Mouse (Mus musculus) brain, embryonic 18.5 days (tissue): ENCODE measurements around the gene 4833423E24Rik.

Source experiments
- DNase-seq: peaks from one replicate; pipeline ENCODE4 v3.0.0-alpha.2; 2012; ENCODE audit warnings: low read depth, low spot score

The 4833423E24Rik gene

DNA sequence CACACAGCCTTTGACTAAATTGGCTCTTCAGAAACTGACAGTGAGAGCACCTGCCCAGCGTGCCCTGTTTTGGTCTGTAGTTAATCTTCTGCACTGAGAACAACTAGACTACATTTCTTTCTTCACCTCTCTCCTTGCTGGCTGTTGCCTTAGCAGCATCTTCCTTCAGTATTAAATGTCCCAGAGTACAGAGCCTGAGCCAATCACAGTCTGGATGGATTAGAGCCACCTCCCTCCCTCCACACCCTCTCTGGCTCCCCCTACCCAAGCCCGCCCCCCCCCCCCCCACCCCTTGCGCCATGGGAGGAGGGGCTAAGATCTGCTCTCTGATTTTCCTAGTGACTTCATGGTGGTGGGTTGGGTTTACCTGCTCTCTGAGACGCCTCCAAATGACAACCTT lies at the start of gene 4833423E24Rik:
Gene 4833423E24Rik, minus strand, starts transcription at position 146 of the 400 bp plus-strand sequence.
- DNase-seq, result no peak

DNA sequence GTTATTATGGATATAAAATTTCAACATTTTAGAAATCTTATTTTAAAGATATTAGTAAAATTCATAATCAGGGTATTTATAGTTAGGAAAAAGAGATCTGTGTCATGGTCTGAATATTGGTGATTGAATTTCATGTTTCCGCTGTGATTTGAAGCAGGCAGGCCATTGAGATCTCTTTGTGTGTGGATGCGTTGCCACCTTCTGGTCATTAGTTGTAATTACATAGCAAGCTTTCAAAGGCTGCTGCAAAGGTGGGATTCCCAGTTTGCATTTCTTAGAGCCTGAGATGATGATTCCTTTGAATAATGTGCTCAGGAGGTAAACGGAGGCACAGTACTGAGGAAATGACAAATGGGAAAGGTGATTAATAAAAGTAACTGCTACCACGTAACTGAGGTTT lies 42.4 kb upstream of the 4833423E24Rik start:
- DNase-seq, result peak; percentile 47

DNA sequence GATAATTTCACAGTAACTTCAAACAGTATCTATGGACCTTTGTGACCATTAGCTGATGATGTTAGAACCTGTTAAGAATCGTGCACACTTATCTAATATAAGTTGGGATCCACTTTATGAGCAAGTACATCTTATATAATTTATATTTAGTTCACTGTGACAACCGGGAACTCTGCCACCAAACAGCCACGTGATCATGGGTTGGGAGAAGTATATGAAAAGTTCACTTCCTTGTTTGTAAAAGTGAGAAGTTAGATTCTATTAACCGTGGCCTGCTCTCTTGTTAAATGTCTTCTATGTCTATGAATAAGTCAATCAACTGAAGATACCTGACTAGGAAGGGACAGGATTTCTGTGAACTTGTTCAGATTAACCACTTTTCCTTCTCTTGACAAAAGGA lies 41.4 kb upstream of the 4833423E24Rik start:
- no peak for DNase-seq

DNA sequence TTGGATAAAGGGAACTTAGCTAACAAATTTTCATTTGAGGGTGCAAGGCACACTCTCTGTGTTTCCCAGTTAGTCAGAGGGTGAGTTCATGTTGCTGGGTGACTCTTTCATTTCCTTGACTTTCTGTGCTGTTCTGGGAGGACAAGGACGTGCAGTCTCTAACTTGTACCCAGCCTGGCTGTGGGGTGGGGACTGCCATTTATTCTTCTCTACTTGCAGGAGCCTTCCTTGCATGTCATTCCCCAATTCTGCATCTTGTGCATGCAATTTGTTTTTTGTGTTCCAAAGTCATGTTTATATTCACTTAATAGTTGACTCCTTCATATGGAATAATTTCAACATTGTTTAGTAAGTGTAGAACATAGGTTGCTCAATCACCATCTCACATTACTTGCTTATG lies 36.0 kb upstream of the 4833423E24Rik start:
- DNase-seq, result no peak

DNA sequence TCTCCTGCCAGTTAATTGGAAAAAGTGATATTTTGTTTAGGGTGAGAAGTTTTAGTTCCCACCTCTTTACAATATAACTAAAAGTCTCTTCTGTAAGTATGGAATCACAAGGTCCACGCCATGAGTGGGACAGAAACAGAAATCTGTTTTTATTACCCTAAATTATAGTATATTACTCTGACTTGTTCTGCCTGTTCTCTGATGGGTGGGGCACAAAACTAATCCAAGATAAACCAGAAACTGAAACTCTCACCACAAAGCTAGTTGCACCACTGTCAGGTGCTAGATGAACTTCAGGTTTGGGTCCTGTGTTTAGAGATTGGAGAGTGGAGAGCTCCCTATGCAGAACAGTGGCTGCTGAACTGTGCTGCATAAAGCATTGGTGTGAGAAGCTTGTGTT lies 15.1 kb upstream of the 4833423E24Rik start:
- DNase-seq, result no peak

DNA sequence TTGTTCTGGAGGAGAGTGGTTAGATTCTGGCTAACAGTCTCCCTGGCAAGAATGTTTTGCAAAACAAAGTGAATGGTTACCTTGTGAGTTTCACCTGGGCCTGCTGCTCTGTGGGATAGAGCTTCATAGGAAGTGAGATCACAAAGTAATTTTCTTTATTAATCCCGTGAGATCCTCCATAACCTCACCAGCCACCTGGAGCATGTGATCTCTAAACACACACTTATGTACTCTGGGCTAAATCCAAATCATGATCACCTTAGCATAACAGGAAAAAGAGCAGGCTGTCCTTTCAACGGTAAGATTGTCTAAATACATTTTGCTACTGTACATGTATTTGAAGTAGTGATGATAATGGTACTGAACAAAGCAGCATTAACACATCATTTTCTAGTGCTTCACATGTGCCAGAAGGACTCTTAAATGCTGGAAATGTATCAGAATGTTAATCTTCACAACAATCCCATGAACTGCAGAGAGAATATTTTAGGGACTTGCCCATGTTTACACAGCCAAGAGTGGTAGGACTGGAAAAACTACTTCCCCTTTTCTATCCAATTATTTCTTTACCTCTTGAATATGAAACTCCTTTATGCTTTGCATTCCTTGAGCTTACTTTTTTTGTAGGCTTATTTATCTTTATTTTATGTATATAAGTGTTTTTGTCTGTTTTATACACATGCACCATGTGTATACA lies 13.4 kb upstream of the 4833423E24Rik start:
- no peak for DNase-seq

GRCm38 (mm10) chr2:85522859-85523489 lies 4.2 kb upstream of the 4833423E24Rik start:
- no peak for DNase-seq

DNA sequence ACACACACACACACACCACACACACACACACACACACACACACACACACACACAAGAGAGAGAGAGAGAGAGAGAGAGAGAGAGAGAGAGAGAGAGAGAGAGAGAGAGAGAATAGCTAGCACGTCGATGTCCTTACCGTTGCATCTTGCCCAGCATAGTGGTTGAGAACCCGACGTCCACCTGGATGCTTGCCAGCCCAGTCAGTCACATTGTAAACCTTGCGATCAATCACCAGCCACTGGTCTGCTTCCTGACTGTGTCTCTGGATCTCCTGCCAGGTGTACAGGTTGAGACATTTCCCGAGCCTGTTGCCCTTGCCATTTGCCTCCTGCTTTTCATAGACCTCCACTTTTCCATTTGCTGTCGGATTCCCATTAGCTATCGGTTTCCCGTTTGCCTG lies 532 bp downstream of the 4833423E24Rik start:
- DNase-seq, result no peak

DNA sequence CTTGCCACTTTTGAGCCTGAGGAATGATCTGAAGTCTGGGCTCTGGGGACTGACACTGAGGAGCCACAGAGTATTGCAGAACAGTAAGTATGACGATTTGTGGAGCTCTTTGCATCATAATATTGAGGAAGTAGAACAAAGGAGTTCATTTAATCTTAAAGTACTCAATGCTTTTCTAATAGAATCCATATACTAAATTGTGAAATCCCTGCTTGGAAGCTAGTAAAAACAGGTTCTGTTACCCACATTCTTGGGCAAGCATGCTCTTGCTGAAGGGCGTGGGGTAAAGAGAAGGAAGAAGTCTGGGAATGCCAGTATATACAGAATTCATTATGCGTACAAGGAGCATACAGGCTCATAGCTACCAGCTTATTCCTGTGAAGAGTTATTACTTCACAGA lies 8.4 kb downstream of the 4833423E24Rik start:
- DNase-seq, result no peak

GRCm38 (mm10) chr2:85490396-85490795 lies 28.4 kb downstream of the 4833423E24Rik start:
- DNase-seq, result no peak

GRCm38 (mm10) chr2:85466801-85467325 lies 52.0 kb downstream of the 4833423E24Rik start:
- DNase-seq, result no peak

DNA sequence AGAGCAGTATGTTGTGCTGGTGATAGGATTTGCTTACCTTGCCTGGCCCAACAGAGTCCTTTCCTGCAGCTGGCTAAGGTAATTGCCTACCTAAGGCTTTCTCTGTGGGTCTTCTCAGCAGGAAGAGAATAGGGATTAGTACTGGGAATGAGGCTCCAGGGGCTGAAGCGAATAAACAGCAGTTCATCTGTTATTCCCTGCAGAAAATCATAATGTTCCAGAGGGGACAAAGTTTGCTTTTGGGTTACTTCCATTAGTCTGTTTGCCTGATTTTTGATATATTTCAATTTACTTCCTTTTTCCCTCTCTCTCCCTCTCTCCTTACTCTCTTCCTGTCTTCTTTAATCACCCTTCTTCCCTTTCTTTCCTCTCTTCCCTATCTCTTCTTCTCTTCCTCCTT lies 75.3 kb downstream of the 4833423E24Rik start, which contains the start of gene Olfr995:
Gene Olfr995, minus strand, starts transcription at position 101 of the 400 bp plus-strand sequence.
- DNase-seq, result no peak

DNA sequence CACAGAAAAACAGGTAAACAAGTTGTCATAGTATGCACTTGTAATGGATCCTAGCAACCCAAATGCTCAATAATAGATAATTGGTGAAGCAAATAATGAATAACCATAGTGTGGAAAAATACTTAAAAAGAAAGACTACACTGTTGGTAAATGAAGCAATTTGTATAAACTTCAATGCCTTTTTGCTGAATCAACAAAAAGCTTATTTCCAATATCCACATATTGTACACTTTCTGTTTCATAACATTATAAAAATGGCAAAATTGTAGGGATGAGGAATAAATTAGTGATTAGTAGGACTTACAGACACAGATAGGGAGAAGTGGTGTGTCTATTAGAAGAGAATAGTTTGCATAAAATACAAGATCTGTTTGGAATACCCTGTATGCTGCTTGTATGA lies 76.3 kb downstream of the 4833423E24Rik start:
- DNase-seq, result no peak

GRCm38 (mm10) chr2:85436351-85436750 lies 82.5 kb downstream of the 4833423E24Rik start, which contains the start of gene Olfr994:
Olfr994 (minus strand) TSS chr2:85436451.
- no peak for DNase-seq
